Mouse (Mus musculus) brain, embryonic 18.5 days (tissue): ENCODE data around the gene 2900011O08Rik.
"Not testable (repeated sequence)": the region's sequence is repeated elsewhere in the genome, so short reads cannot be mapped to it uniquely, and the experiment has no call there.

Experiments
- DNase-seq: peaks from one replicate; pipeline ENCODE4 v3.0.0-alpha.2; 2012; ENCODE audit warnings: low read depth, low spot score

Gene 2900011O08Rik

GRCm38 (mm10) chr16:13986574-13987478 is at the start of gene 2900011O08Rik, which contains the start of gene Ifitm7:
TSS of gene 2900011O08Rik (plus strand) at chr16:13986604.
TSS of gene Ifitm7 (minus strand) at chr16:13986888.
- peak; percentile 76 for DNase-seq

GRCm38 (mm10) chr16:13940139-13940846 is 46.1 kb upstream of the 2900011O08Rik start:
- peak; percentile 73 for DNase-seq

- no peak for DNase-seq
These were observed 45.5 kb upstream of the 2900011O08Rik start for GRCm38 (mm10) chr16:13940847-13941395.

- DNase-seq = no peak
These were observed 42.2 kb upstream of the 2900011O08Rik start for GRCm38 (mm10) chr16:13944178-13944577.

GRCm38 (mm10) chr16:13944752-13945151 is 41.7 kb upstream of the 2900011O08Rik start:
- no peak for DNase-seq

- no peak for DNase-seq
These were observed 41.3 kb upstream of the 2900011O08Rik start for GRCm38 (mm10) chr16:13945153-13945552.

- no peak for DNase-seq
These were observed 40.1 kb upstream of the 2900011O08Rik start for GRCm38 (mm10) chr16:13946306-13946705.

- no peak for DNase-seq
These were observed 35.2 kb upstream of the 2900011O08Rik start for GRCm38 (mm10) chr16:13951245-13951644.

GRCm38 (mm10) chr16:13962053-13962452 is 24.4 kb upstream of the 2900011O08Rik start:
- no peak for DNase-seq

- no peak for DNase-seq
These were observed 17.3 kb upstream of the 2900011O08Rik start for GRCm38 (mm10) chr16:13969096-13969495.

- DNase-seq = no peak
These were observed 14.4 kb upstream of the 2900011O08Rik start for GRCm38 (mm10) chr16:13972051-13972450.

- not testable (repeated sequence) for DNase-seq
These were observed 10.0 kb upstream of the 2900011O08Rik start for GRCm38 (mm10) chr16:13976358-13976896.

GRCm38 (mm10) chr16:13977026-13977425 is 9.4 kb upstream of the 2900011O08Rik start:
- not testable (repeated sequence) for DNase-seq

- DNase-seq = not testable (repeated sequence)
These were observed 4.7 kb upstream of the 2900011O08Rik start for GRCm38 (mm10) chr16:13981726-13982125.

GRCm38 (mm10) chr16:13983161-13983560 is 3.2 kb upstream of the 2900011O08Rik start:
- no peak for DNase-seq

- DNase-seq = no peak
These were observed 219 bp upstream of the 2900011O08Rik start for GRCm38 (mm10) chr16:13986197-13986573.

GRCm38 (mm10) chr16:13992518-13993248 is 6.3 kb downstream of the 2900011O08Rik start:
- DNase-seq = no peak

- no peak for DNase-seq
These were observed 7.7 kb downstream of the 2900011O08Rik start for GRCm38 (mm10) chr16:13994076-13994475.

- DNase-seq = no peak
These were observed 8.1 kb downstream of the 2900011O08Rik start for GRCm38 (mm10) chr16:13994502-13994901.

- no peak for DNase-seq
These were observed 17.2 kb downstream of the 2900011O08Rik start for GRCm38 (mm10) chr16:14003386-14004130.
